Mouse (Mus musculus) retina, embryonic 14.5 days (tissue): ENCODE results near the gene Avil.

Experiments used
- DNase-seq: peaks from one replicate; pipeline ENCODE4 v3.0.0-alpha.2; 2015; ENCODE audit warnings: low spot score

The Avil gene

GRCm38 (mm10) chr10:127000529-127000928 is at the start of gene Avil:
Gene Avil, plus strand, starts transcription at chr10:127000709.
- no peak for DNase-seq

- no peak for DNase-seq
These were observed 48.1 kb upstream of the Avil start for GRCm38 (mm10) chr10:126952375-126952774.

- DNase-seq, result no peak
These were observed 47.5 kb upstream of the Avil start for GRCm38 (mm10) chr10:126953029-126953471.

GRCm38 (mm10) chr10:126956692-126957358 is 43.7 kb upstream of the Avil start:
- peak; percentile 59 for DNase-seq

- DNase-seq, result peak; percentile 86
These were observed 43.0 kb upstream of the Avil start for GRCm38 (mm10) chr10:126957359-126958107.

GRCm38 (mm10) chr10:126960496-126960895 is 40.0 kb upstream of the Avil start:
- DNase-seq, result no peak

GRCm38 (mm10) chr10:126961757-126962156 is 38.8 kb upstream of the Avil start:
- peak; percentile 60 for DNase-seq

GRCm38 (mm10) chr10:126962271-126962965 is 38.1 kb upstream of the Avil start:
- peak; percentile 84 for DNase-seq

- DNase-seq, result no peak
These were observed 37.6 kb upstream of the Avil start for GRCm38 (mm10) chr10:126962966-126963330.

GRCm38 (mm10) chr10:126963821-126964220 is 36.7 kb upstream of the Avil start:
- no peak for DNase-seq

- no peak for DNase-seq
These were observed 29.0 kb upstream of the Avil start for GRCm38 (mm10) chr10:126971363-126972050.

GRCm38 (mm10) chr10:126972051-126972725 is 28.3 kb upstream of the Avil start:
- DNase-seq, result peak; percentile 80

- no peak for DNase-seq
These were observed 27.5 kb upstream of the Avil start for GRCm38 (mm10) chr10:126972988-126973387.

- no peak for DNase-seq
These were observed 24.8 kb upstream of the Avil start for GRCm38 (mm10) chr10:126975706-126976105.

- DNase-seq, result no peak
These were observed 23.4 kb upstream of the Avil start for GRCm38 (mm10) chr10:126977076-126977475.

- peak; percentile 100 for DNase-seq
These were observed 22.1 kb upstream of the Avil start, which contains the start of gene Ctdsp2 for GRCm38 (mm10) chr10:126978277-126978994. Gene Ctdsp2, plus strand, starts transcription at chr10:126978717.

- no peak for DNase-seq
These were observed 21.3 kb upstream of the Avil start for GRCm38 (mm10) chr10:126979121-126979635.

- no peak for DNase-seq
These were observed 20.8 kb upstream of the Avil start for GRCm38 (mm10) chr10:126979636-126980151.

GRCm38 (mm10) chr10:126980221-126980932 is 20.1 kb upstream of the Avil start:
- DNase-seq, result no peak
